Mouse (Mus musculus): Measurements from ENCODE around the gene Itfg1.

Itfg1 gene

GRCm38 (mm10) chr8:85730545-85730944 is 110.2 kb downstream of the Itfg1 start:
- DNase-seq (ENCODE audit: low read depth) = no peak

- DNase-seq (ENCODE audit: low read depth) = no peak
Observed at GRCm38 (mm10) chr8:85717271-85717670, 123.5 kb downstream of the Itfg1 start.

GRCm38 (mm10) chr8:85716696-85717095 is 124.0 kb downstream of the Itfg1 start:
- no peak for DNase-seq (ENCODE audit: low read depth)

- no peak for DNase-seq (ENCODE audit: low read depth)
Observed at GRCm38 (mm10) chr8:85706988-85707387, 133.7 kb downstream of the Itfg1 start.

GRCm38 (mm10) chr8:85700751-85701351 is 139.9 kb downstream of the Itfg1 start, which contains the start of gene Neto2:
Gene Neto2, minus strand, starts transcription at chr8:85700924.
- no peak for DNase-seq (ENCODE audit: low read depth)

GRCm38 (mm10) chr8:85700101-85700750 is 140.5 kb downstream of the Itfg1 start:
- DNase-seq (ENCODE audit: low read depth) = no peak

GRCm38 (mm10) chr8:85699051-85699450 is 141.7 kb downstream of the Itfg1 start:
- DNase-seq (ENCODE audit: low read depth) = peak; percentile 68
